Mouse (Mus musculus) gastrocnemius, adult 2 months (tissue): Measurements from ENCODE around the gene Mas1. TPM values are rescaled to one million over a fixed set of nuclear protein-coding genes. Genes with fewer than 3 reads are reported as not detected.

Source experiments
- DNase-seq: peaks from one replicate; pipeline ENCODE4 v3.0.0; 2022
- H3K27ac ChIP-seq: fragments of 200-600 bp; 2 replicates; pipeline ENCODE4 v1.8.1; 2022; ENCODE audit warnings: mild to moderate bottlenecking
- H3K4me3 ChIP-seq: fragments of 200-600 bp; 2 replicates; pipeline ENCODE4 v1.8.1; 2022; ENCODE audit warnings: mild to moderate bottlenecking, moderate library complexity
- CTCF ChIP-seq: fragments of 200-600 bp; IDR thresholded peaks from 2 replicates; pipeline ENCODE4 v1.8.1; 2022; ENCODE audit warnings: antibody characterized with exemption, mild to moderate bottlenecking, moderate library complexity
- intact Hi-C: fragments of 180-260 bp; cut with DNase I; formaldehyde crosslinking; loops from one replicate; pipeline ENCODE4 v1.15.1; 2025
- total RNA-seq, 2 experiments: library from RNA; stranded (reverse); gene quantifications; 2 replicates each; pipeline ENCODE4 v1.2.3; 2021

Mas1 gene
- total RNA-seq, 2 experiments from 2014 or later = 0.23 to 0.25 TPM

DNA sequence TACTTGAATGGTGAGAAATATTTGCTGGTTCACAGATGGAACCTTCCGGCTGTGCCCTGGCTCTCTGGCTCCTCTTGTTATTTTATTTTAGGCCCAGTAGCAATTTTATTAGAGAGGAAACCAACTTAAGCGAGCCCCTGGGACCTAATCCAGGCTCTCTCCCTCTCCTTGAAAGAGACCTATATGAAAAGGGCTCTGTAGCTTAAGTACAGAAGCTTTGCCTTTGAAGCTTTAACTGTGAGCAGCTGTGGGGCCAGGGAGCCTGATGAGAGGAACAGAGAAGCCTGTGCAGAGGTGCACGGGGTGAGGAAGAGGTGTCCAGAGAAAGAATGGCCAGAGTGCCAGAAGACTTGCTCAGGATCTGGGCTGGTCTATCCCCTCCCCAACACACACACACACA, 33.1 kb downstream of the Mas1 start:
- no peak for TF ChIP-seq CTCF
- DNase-seq = no peak
- Histone ChIP-seq H3K4me3 (no peak overlapping the region), H3K27ac (no peak overlapping the region)
- intact Hi-C loops = no loop called here

DNA sequence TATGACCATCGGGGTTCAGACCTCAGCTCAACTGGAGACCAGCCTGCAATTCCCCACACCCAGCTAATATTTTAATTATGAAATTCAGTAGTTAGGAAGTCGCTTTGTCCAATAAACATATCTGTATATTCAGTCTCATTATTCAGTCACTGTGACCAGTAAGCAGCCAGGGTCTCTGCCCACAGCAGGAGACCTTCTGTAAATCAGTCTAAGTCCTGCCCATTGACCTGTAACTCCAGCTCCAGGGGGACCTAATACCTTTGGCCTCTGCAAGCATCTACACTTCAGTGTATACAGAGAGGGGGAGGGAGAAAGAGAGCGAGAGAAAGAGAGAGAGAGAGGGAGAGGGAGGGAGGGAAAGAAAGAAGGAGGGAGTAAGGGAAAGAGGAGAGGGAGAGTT, 33.6 kb downstream of the Mas1 start:
- no peak for TF ChIP-seq CTCF
- Histone ChIP-seq H3K4me3 (no peak overlapping the region), H3K27ac (no peak overlapping the region)
- intact Hi-C loops = no loop called here
- no peak for DNase-seq

DNA sequence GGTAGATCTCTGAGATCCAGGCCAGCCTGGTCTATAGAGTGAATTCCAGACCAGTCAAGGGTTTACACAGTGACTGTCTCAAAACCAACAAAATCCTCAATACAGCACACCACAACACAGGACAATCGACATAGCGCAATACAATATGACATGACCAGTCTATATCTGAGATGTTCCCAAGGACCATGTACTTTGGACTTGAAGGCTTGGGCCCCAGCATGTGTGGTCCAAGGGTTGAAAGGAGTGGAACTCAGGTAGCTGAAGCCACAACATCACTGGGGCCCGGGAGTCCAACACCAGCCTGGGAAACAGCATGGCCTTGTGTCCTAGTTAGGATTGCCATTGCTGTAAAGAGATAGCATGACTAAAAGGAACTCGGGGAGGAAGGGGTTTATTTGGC, 35.3 kb downstream of the Mas1 start:
- Histone ChIP-seq H3K27ac (peak overlapping the region; percentile 16; the same call in 1 of the 2 replicates), H3K4me3 (no peak overlapping the region)
- DNase-seq = no peak
- TF ChIP-seq CTCF = no peak
- intact Hi-C loops = no loop called here

DNA sequence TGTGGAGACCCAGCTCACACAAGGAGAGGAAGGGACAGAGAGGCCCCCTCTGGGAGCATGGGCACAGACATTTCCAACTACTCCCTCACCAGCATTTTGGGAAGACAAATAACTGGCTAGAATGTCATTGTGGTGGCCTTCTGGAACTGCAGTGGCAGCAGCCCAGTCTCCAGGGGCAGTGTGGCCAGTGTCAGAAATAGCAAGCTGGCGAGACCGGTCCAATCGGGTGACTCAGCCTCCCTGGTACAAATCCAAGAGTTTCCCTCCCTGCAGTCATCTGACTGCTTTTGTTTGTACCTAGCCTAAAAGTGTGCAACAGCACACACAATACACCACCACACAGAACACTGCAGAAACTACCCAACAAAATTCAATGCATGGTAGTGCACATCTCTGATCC, 35.7 kb downstream of the Mas1 start:
- peak; percentile 63 for DNase-seq
- TF ChIP-seq CTCF = peak; percentile 14; the same call in 1 of the 2 replicates
- Histone ChIP-seq H3K27ac (peak overlapping the region; percentile 60), H3K4me3 (no peak overlapping the region)
- intact Hi-C loops = no loop called here

DNA sequence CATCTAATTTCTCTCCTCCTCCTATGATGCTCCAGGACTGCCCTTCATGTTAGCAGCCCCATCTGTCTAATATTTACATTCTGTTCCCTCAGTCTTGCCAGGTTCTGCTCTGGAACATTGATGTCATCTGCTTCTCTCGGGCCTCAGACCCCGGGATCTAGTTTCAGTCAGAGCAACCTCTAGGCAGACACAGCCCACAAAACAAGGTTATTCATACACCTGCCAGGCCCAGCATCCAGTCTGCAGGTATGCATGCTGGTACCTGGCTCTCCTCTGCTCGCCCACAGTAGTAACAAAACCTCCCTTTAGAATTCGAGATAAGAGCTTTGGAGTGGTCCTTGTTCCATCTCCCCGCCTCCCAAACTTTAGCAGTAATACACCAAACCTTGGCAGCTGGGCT, 37.6 kb downstream of the Mas1 start:
- intact Hi-C loops = no loop called here
- no peak for DNase-seq
- TF ChIP-seq CTCF = no peak
- no peak overlapping the region for H3K4me3 ChIP-seq
- no peak overlapping the region for H3K27ac ChIP-seq

DNA sequence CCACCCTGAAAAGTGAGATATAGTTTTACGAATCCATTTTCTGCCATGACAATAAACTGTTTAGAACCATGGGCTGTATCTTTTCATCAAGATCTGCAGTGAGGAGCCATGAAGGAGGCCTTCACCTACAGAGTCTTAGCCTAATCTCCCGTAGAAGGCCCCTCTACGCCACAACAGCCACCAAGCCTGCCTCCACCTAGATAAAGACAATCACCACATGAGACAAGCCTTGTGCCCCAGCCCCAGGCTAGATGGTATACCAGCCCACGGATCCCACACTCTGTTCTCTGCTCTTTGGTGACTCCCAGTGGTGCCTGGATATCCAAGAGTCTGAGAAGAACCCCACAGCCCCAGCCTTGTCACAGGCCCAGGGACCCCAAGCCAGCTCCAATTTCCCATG, 52.1 kb downstream of the Mas1 start:
- Histone ChIP-seq H3K27ac (no peak overlapping the region), H3K4me3 (no peak overlapping the region)
- DNase-seq = no peak
- intact Hi-C loops = no loop called here
- no peak for TF ChIP-seq CTCF

DNA sequence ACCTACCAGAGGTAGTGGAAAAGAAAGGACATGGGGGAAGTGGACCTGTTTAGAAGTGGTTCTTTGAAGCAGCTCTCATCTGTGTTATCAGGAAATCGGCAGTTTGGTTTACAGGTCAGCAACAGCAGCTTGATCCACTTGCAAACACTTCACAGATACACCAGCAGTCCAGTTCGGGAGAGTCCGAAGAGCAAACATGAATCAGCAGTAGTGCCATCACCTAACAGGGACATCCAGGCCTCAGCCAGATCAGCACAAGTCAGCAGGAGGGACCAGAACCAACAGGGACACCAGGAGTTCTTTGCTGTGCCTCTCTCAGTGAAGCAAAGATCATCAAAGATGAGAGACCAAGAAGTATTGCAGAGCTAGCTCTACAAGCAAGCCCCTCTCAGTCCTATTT, 53.4 kb downstream of the Mas1 start:
- intact Hi-C loops = no loop called here
- TF ChIP-seq CTCF = no peak
- no peak for DNase-seq
- Histone ChIP-seq H3K27ac (no peak overlapping the region), H3K4me3 (no peak overlapping the region)

DNA sequence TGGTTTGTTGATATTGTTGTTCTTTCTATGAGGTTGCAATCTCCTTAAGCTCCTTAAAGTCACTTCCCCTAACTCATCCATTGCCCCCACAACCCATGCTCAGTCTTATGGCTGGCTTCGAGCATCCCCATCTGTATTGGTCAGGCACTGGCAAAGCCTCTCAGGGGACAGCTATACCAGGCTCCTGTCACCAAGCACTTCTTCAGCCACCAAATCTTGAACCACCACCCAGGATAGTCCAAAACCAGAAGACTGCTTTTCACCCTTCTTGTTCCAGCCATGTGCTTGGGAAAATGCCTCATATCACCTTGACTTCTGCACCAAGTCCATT, 57.0 kb downstream of the Mas1 start:
- H3K27ac ChIP-seq = no peak overlapping the region
- H3K4me3 ChIP-seq = no peak overlapping the region
- intact Hi-C loops = loop anchor here (1.0 kb wide), 2 partner anchors 277 to 395 kb away; no protein-coding TSS in a partner anchor
- no peak for TF ChIP-seq CTCF
- no peak for DNase-seq

DNA sequence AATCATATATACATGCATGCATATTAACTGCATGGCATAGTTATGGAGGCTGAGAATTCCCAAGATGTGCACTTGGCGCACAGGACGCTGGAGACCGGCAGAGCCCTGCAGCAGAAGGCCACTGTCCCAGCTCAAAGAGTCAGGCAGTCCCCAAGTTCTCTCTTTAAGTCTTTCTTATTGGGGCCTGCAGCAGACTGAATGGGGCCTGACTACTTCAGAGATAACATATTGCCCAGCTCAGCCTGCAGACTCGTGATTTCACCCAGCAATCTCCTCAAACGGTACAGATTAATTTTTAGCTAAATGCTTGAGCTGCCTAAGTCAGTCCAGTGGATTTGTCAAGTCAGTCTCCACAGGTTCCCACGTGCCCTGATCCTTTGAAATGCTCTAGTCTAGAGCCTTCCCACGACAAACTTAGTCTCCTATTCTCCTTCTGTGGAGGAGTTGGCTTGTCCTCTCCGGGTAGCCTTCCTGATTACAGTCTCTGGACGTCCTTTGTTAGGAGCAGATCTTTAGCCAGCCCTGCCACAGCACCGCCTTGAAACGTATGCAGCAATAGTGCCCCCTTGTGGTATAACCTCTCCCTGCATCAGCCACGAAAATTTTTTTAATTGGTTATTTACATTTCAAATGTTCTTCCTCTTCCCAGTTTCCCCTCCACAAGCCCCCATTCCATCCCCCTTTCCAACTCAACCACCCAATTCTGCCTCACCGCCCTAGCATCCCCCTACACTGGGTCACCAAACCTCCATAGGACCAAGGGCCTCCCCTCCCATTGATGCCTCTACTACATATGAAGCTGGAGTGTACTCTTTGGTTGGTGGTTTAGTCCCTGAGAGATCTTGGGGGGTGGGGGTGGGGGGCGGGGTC, 57.6 kb downstream of the Mas1 start:
- H3K4me3 ChIP-seq = no peak overlapping the region
- intact Hi-C loops = loop anchor here (1.0 kb wide), 2 partner anchors 276 to 394 kb away; no protein-coding TSS in a partner anchor
- peak overlapping the region; percentile 70 for H3K27ac ChIP-seq
- peak; percentile 73 for DNase-seq
- TF ChIP-seq CTCF = peak; percentile 96

DNA sequence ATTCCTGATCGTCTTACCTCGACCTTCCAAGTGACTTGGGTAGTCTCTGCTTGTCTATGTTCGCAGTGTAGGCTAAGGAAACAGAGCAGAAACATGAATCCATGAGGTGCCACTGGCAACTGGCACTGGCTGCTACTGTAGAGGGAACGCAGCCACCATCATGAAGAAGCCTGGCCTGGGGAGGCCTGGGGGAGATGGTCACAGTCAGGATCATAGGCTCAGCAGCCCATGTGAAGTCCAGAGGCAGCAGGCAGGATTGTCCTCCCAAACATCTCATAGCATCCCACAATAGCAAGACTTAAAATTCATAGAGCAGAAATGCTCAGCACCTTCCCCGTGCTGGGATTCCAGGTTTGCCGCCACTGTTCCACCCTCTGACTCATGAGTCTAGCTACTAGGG, 59.1 kb downstream of the Mas1 start:
- DNase-seq = no peak
- Histone ChIP-seq H3K4me3 (no peak overlapping the region), H3K27ac (no peak overlapping the region)
- TF ChIP-seq CTCF = no peak
- intact Hi-C loops = loop anchor here (1.0 kb wide), 1 partner anchor 96 kb away; no protein-coding TSS in a partner anchor

DNA sequence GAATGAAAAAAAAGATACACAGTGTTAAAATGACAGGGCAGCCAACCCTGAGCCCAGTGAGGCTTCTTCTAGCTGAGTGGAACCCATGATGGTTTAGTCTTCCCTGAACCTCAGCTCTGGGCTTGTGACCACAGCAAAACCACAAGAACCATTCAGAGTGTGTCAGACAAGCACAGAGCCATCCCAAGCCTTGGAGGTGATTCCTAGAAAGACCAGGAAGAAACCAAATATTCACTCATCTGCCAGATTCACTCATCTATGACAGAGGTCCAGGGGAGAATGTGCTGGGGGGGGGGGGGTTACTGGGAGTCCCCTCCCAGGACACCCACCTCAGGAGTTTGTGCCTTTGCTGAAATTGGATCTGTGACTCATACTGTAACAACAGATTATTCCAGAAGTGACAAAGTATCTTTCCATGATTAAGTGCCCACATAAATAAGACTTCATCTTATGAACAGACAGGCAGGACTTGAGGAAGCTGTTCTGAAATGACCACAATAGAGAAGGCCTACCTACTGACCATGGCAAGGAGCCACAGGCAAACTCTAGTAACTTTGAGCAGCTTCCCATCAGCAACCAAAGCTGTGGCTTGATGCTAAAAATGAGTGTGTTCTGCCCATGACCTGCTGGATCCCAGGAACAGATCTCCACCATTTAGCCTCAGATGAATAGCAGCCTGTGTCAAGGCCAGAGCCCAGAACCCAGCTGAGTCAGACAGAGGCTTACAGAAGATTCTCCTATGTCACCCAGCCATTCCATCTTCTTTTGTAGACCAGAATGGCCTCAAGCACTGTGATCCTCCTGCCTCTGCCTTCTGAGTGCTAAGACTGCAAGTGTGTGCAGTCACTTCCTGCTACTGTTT, 63.1 kb downstream of the Mas1 start:
- Histone ChIP-seq H3K27ac (no peak overlapping the region), H3K4me3 (no peak overlapping the region)
- DNase-seq = no peak
- intact Hi-C loops = no loop called here
- TF ChIP-seq CTCF = no peak

DNA sequence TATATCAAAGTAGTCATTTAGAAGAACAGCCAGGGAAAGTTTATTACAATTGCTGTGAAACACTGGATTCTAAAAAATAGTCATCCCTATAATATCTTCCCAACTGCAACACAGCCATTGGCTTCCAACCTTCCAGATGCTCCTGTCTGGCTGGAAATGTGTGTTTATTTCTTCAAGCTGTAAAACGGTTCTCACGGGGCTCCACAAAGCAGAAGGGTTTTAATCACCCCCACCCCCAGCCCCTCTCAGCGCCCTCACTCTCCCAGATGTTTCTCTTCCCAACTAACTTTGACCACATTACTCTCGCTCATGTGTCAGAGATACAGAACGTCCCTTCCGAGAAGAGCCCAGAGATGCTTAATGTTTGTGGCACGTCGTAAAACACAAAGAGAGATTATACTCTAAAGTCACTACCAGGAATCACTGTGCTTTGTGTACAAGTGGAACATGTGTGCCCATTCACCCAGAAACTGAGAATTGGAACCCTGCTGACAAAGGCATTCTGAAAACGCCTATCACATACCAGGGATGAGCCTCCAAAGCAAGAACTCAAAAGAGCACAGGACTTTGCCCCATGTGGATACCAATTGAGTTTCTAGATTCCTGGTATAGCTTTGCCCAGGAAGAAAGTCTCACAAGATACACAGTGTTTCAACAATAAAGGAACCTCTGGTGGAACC, 65.9 kb downstream of the Mas1 start:
- intact Hi-C loops = no loop called here
- H3K4me3 ChIP-seq = no peak overlapping the region
- H3K27ac ChIP-seq = no peak overlapping the region
- no peak for TF ChIP-seq CTCF
- no peak for DNase-seq
